ENCODE assay signal across 9 mouse cellular contexts in genomic region chr5:149312884-149313652, GRCm38 (mm10). TPM values are rescaled to one million over a fixed set of nuclear protein-coding genes. Genes with fewer than 3 reads are reported as not detected.
DNase-seq lines count a peak whose midpoint lies in the region; ATAC-seq and TF ChIP-seq lines count a peak whose summit lies in the region.
"Had no signal": no experiment of that assay in that cellular context is flagged by ENCODE, and none has a peak within 500 bp of the region (broad histone marks: within the 10 kb centered on the region; RNA-seq: fewer than 3 reads in every experiment).

No protein-coding gene starts in this region.

- peaks cover 14% of the 10 kb centered on the region for H3K4me1 ChIP-seq in hindbrain, embryonic 12.5 days
- H3K4me1 ChIP-seq in hindbrain, embryonic 14.5 days (replicated peaks; ENCODE audit: control insufficient read depth, insufficient read depth, low read length): peaks cover 9% of the 10 kb centered on the region
- peaks cover 10% of the 10 kb centered on the region for H3K4me1 ChIP-seq in embryonic fibroblast, embryonic 13.5 days (ENCODE audit: control insufficient read depth, insufficient read depth, low read length)
- H3K4me1 ChIP-seq in forebrain, embryonic 16.5 days (replicated peaks; ENCODE audit: control insufficient read depth, insufficient read depth, low read length): peaks cover 13% of the 10 kb centered on the region

- H3K27ac ChIP-seq in hindbrain, embryonic 12.5 days: 0 out of 2 replicates have a peak overlapping the region, but pooled peaks have one; percentile 2
- no peak overlapping the region for H3K27ac ChIP-seq in hindbrain, embryonic 14.5 days
- H3K27ac ChIP-seq in embryonic fibroblast, embryonic 13.5 days (ENCODE audit: insufficient read depth, low read length): peak overlapping the region; percentile 97
- no peak overlapping the region for H3K27ac ChIP-seq in forebrain, embryonic 16.5 days (ENCODE audit: low read length)
- H3K27ac ChIP-seq: macrophage had no signal

- no peak overlapping the region for H3K9ac ChIP-seq in hindbrain, embryonic 12.5 days
- H3K9ac ChIP-seq in hindbrain, embryonic 14.5 days: no peak overlapping the region
- no peak overlapping the region for H3K9ac ChIP-seq in forebrain, embryonic 16.5 days (replicated peaks; ENCODE audit: low read depth, low read length)

- no peaks in the 10 kb centered on the region for H3K27me3 ChIP-seq in hindbrain, embryonic 12.5 days
- H3K27me3 ChIP-seq in hindbrain, embryonic 14.5 days (ENCODE audit: control insufficient read depth, insufficient read depth, low read length): no peaks in the 10 kb centered on the region
- no peaks in the 10 kb centered on the region for H3K27me3 ChIP-seq in forebrain, embryonic 16.5 days (replicated peaks; ENCODE audit: control insufficient read depth, insufficient read depth, low read length)

- TF ChIP-seq POLR2A in embryonic fibroblast, embryonic 13.5 days (IDR thresholded peaks at IDR 0.05; ENCODE audit: low read depth, low read length): no peak; the same call in 1 of the 2 replicates

- H3K4me3 ChIP-seq in hindbrain, embryonic 12.5 days: no peak overlapping the region
- H3K4me3 ChIP-seq in hindbrain, embryonic 14.5 days (replicated peaks; ENCODE audit: low read length): no peak overlapping the region
- H3K4me3 ChIP-seq in embryonic fibroblast, embryonic 13.5 days (ENCODE audit: insufficient read depth, low read length): no peak overlapping the region
- H3K4me3 ChIP-seq in forebrain, embryonic 16.5 days (replicated peaks; ENCODE audit: low read length): no peak overlapping the region

- no peaks in the 10 kb centered on the region for H3K36me3 ChIP-seq in hindbrain, embryonic 12.5 days
- H3K36me3 ChIP-seq in hindbrain, embryonic 14.5 days (replicated peaks; ENCODE audit: control insufficient read depth, insufficient read depth): no peaks in the 10 kb centered on the region
- no peaks in the 10 kb centered on the region for H3K36me3 ChIP-seq in forebrain, embryonic 16.5 days (ENCODE audit: control insufficient read depth, insufficient read depth)

- H3K9me3 ChIP-seq in hindbrain, embryonic 12.5 days (replicated peaks): no peaks in the 10 kb centered on the region; the same call in 1 of the 2 replicates
- no peaks in the 10 kb centered on the region for H3K9me3 ChIP-seq in hindbrain, embryonic 14.5 days (ENCODE audit: control insufficient read depth, low read length)
- 0 out of 2 replicates have a peak, but pooled peaks cover 3% of the 10 kb centered on the region for H3K9me3 ChIP-seq in forebrain, embryonic 16.5 days (ENCODE audit: control insufficient read depth, low read length)

- no peak for TF ChIP-seq CTCF in embryonic fibroblast, embryonic 13.5 days (IDR thresholded peaks at IDR 0.05; ENCODE audit: borderline replicate concordance, insufficient read depth, low read length)

- WGBS in hindbrain, embryonic 12.5 days: 58% methylated on average over 23 of the region's 23 CpGs
- WGBS in hindbrain, embryonic 14.5 days: 70% methylated on average over 23 of the region's 23 CpGs
- WGBS in forebrain, embryonic 16.5 days: 63% methylated on average over 23 of the region's 23 CpGs

- no peak for DNase-seq in hindbrain, embryonic 14.5 days (ENCODE audit: low spot score)
- DNase-seq in kidney, postnatal 36 days: peak; percentile 65 to 78
- peak; percentile 56 to 69 for DNase-seq in right cerebral cortex, adult 2 months (ENCODE audit: low spot score in 2 of 2)
- no peak for DNase-seq in embryo, embryonic 9.5 days (ENCODE audit: extremely low spot score)

- no peak overlapping the region for H3K4me2 ChIP-seq in hindbrain, embryonic 12.5 days (replicated peaks)
- H3K4me2 ChIP-seq in hindbrain, embryonic 14.5 days (replicated peaks): no peak overlapping the region
- H3K4me2 ChIP-seq in forebrain, embryonic 16.5 days (ENCODE audit: low read length): no peak overlapping the region

- ATAC-seq in hindbrain, embryonic 12.5 days (ENCODE audit: low FRiP score): no peak
- ATAC-seq in hindbrain, embryonic 14.5 days (ENCODE audit: low FRiP score): no peak
- no peak for ATAC-seq in cerebellum, adult (ENCODE audit: insufficient number of reproducible peaks, low FRiP score, low TSS enrichment)
- ATAC-seq in forebrain, embryonic 16.5 days: no peak

RNA-seq across cellular contexts. Expression of gene Alox5ap, which starts 48.5 kb away (rescaled TPM):
- 5.9 and 7.1 TPM in 2 replicates for polyA plus RNA-seq in hindbrain, embryonic 12.5 days (2016; fragmentation: Nextera tagmentation; extraction: Ambion mirVana)
- 9.5 and 14.8 TPM in 2 replicates for polyA plus RNA-seq in hindbrain, embryonic 14.5 days (2014; fragmentation: Nextera tagmentation; extraction: Ambion mirVana)
- polyA plus RNA-seq in embryonic fibroblast, embryonic 13.5 days (2011; ENCODE audit: insufficient read length, low read depth, missing spikeins): 1.4 and 6.0 TPM in 2 replicates
- 8.7 and 11.6 TPM in 2 replicates for polyA plus RNA-seq in forebrain, embryonic 16.5 days (2015; fragmentation: Nextera tagmentation; extraction: Ambion mirVana)

Comparison
In these comparisons a context has a peak if more than half of its experiments do, and no peak if none do; other contexts are left out.
1. H3K27ac ChIP-seq: peak in hindbrain, embryonic 12.5 days (single experiment) and embryonic fibroblast, embryonic 13.5 days (single experiment); none in hindbrain, embryonic 14.5 days (single experiment) and forebrain, embryonic 16.5 days (single experiment).
2. DNase-seq: peak in kidney, postnatal 36 days (2 of 2) and right cerebral cortex, adult 2 months (2 of 2); none in hindbrain, embryonic 14.5 days (single experiment) and embryo, embryonic 9.5 days (single experiment).